Mouse (Mus musculus) mouse trophoblast stem cell (cell line): Measurements from ENCODE around the gene Echdc2.

Experiments used
- in situ Hi-C, 2 experiments: fragments of 300-500 bp; cut with MseI, MboI; formaldehyde crosslinking; loops; 2 replicates in 1 of 2; 3 replicates in 1 of 2; pipeline ENCODE4 v1.15.1; 2025

Gene Echdc2

GRCm38 (mm10) chr4:108199236-108199635 lies 34.0 kb downstream of the Echdc2 start:
- in situ Hi-C loops, result no loop called here

- in situ Hi-C loops, result no loop called here
These were observed 39.4 kb downstream of the Echdc2 start for GRCm38 (mm10) chr4:108204629-108205028.

- in situ Hi-C loops, result no loop called here
These were observed 47.8 kb downstream of the Echdc2 start for GRCm38 (mm10) chr4:108213023-108213422.

- in situ Hi-C loops, result no loop called here
These were observed 52.3 kb downstream of the Echdc2 start, which contains the start of gene Zyg11a for GRCm38 (mm10) chr4:108217332-108218179. Zyg11a (minus strand) TSS chr4:108218048.

- in situ Hi-C loops, result no loop called here
These were observed 53.8 kb downstream of the Echdc2 start for GRCm38 (mm10) chr4:108219019-108219418.

GRCm38 (mm10) chr4:108222507-108222906 lies 57.3 kb downstream of the Echdc2 start:
- in situ Hi-C loops, result no loop called here

- in situ Hi-C loops, result no loop called here
These were observed 60.2 kb downstream of the Echdc2 start for GRCm38 (mm10) chr4:108225341-108225872.
